ENCODE assay signal across 30 mouse cellular contexts in the genomic region with DNA sequence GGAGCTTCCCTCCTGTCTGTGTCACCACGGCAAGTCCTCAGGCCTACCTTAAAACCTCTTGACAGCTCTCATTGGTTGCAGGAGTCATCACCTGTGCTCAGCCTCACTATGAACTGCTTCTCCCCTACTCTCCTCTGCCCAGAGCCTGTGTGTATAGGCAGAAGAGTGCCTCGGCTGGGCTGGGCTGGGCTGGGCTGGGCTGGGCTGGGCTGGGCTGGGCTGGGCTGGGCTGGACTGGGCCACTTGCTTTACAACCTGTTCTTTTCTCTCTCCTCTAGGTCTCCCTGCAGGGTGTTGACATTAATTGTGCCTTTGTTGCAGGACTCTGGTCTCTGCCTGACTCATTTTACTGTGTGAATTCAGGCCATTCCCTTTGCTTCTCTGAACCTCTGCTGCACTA. TPM values are rescaled to one million over a fixed set of nuclear protein-coding genes. Genes with fewer than 3 reads are reported as not detected.
DNase-seq lines count a peak whose midpoint lies in the region; ATAC-seq and TF ChIP-seq lines count a peak whose summit lies in the region.
"Had no signal": no experiment of that assay in that cellular context is flagged by ENCODE, and none has a peak within 500 bp of the region (broad histone marks: within the 10 kb centered on the region; RNA-seq: fewer than 3 reads in every experiment).

No protein-coding gene starts in this region.

- TF ChIP-seq POLR2A in thymus, adult 2 months (IDR thresholded peaks at IDR 0.05; ENCODE audit: control insufficient read depth, extremely low read depth, insufficient read depth, low read length, poor library complexity), result no peak

- TF ChIP-seq CTCF in thymus, adult 2 months (IDR thresholded peaks at IDR 0.05; ENCODE audit: borderline replicate concordance, control insufficient read depth, extremely low read depth, insufficient read depth, low read length, poor library complexity), result no peak

- H3K4me3 ChIP-seq in heart, embryonic 10.5 days, result no peak overlapping the region
- H3K4me3 ChIP-seq in intestine, embryonic 14.5 days (ENCODE audit: low read depth, low read length), result no peak overlapping the region
- 0 out of 2 replicates have a peak overlapping the region, but pooled peaks have one; percentile 16 for H3K4me3 ChIP-seq in liver, embryonic 12.5 days
- H3K4me3 ChIP-seq in stomach, embryonic 14.5 days (ENCODE audit: low read depth, low read length), result no peak overlapping the region
- H3K4me3 ChIP-seq in thymus, adult 2 months (ENCODE audit: control insufficient read depth, insufficient read depth, low read length), result no peak overlapping the region
- H3K4me3 ChIP-seq: embryonic facial prominence, embryonic 12.5 days; forebrain, embryonic 15.5 days; kidney, embryonic 15.5 days; limb, embryonic 13.5 days; myocyte had no signal

- H3K9me3 ChIP-seq in heart, embryonic 10.5 days, result no peaks in the 10 kb centered on the region
- H3K9me3 ChIP-seq in intestine, embryonic 14.5 days (ENCODE audit: control insufficient read depth, low read length), result no peaks in the 10 kb centered on the region
- H3K9me3 ChIP-seq in liver, embryonic 12.5 days (replicated peaks), result no peaks in the 10 kb centered on the region
- H3K9me3 ChIP-seq in stomach, embryonic 14.5 days (ENCODE audit: control insufficient read depth, low read depth, low read length), result no peaks in the 10 kb centered on the region
- H3K9me3 ChIP-seq: embryonic facial prominence, embryonic 12.5 days; forebrain, embryonic 15.5 days; kidney, embryonic 15.5 days; limb, embryonic 13.5 days had no signal

- peaks cover 57% of the 10 kb centered on the region for H3K4me1 ChIP-seq in heart, embryonic 10.5 days
- H3K4me1 ChIP-seq in intestine, embryonic 14.5 days (replicated peaks; ENCODE audit: control insufficient read depth, insufficient read depth, low read length), result no peaks in the 10 kb centered on the region; the same call in 1 of the 2 replicates
- H3K4me1 ChIP-seq in liver, embryonic 12.5 days, result peaks cover 96% of the 10 kb centered on the region
- no peaks in the 10 kb centered on the region for H3K4me1 ChIP-seq in stomach, embryonic 14.5 days (ENCODE audit: control insufficient read depth, insufficient read depth, low read length)
- no peaks in the 10 kb centered on the region for H3K4me1 ChIP-seq in thymus, adult 2 months (replicated peaks; ENCODE audit: control insufficient read depth, insufficient read depth, low read length)
- H3K4me1 ChIP-seq: embryonic facial prominence, embryonic 12.5 days had no signal

- H3K4me2 ChIP-seq in intestine, embryonic 14.5 days (ENCODE audit: low read length), result no peak overlapping the region
- peak overlapping the region; percentile 53 for H3K4me2 ChIP-seq in liver, embryonic 12.5 days
- H3K4me2 ChIP-seq in stomach, embryonic 14.5 days (replicated peaks; ENCODE audit: low read depth, low read length), result no peak overlapping the region
- H3K4me2 ChIP-seq: embryonic facial prominence, embryonic 12.5 days; forebrain, embryonic 15.5 days; hindbrain, embryonic 14.5 days; kidney, embryonic 15.5 days; limb, embryonic 13.5 days; lung, embryonic 14.5 days had no signal

- WGBS in heart, embryonic 10.5 days, result 47% methylated on average over 2 of the region's 2 CpGs
- 42% methylated on average over 2 of the region's 2 CpGs for WGBS in intestine, embryonic 14.5 days
- WGBS in liver, embryonic 12.5 days (ENCODE audit: insufficient replicate concordance), result 31% methylated on average over 2 of the region's 2 CpGs
- WGBS in stomach, embryonic 14.5 days, result 53% methylated on average over 2 of the region's 2 CpGs
- WGBS in thymus, adult 2 months, result 95% methylated on average over 2 of the region's 2 CpGs

- DNase-seq in heart, embryonic 10.5 days (ENCODE audit: low spot score), result no peak
- no peak for DNase-seq in heart, postnatal 14 days
- no peak for DNase-seq in intestine, embryonic 14.5 days (ENCODE audit: low spot score)
- no peak for DNase-seq in thymus, adult 2 months
- DNase-seq in Muller cell, postnatal 12 days (ENCODE audit: inconsistent ontology term), result no peak
- no peak for DNase-seq in kidney, postnatal 10 days
- DNase-seq: adrenal gland, adult 8-10 months; cerebellum, adult 11-12 months; cerebellum, postnatal 14 days; gastrocnemius, postnatal 10 days; heart, postnatal 4 days; layer of hippocampus, adult 9-11 months; lung, embryonic 14.5 days; lung, postnatal 4 days; right cerebral cortex, adult 18-20 months; right cerebral cortex, postnatal 4 days; thymus, postnatal 25 days had no signal

- no peaks in the 10 kb centered on the region for H3K36me3 ChIP-seq in heart, embryonic 10.5 days
- H3K36me3 ChIP-seq in intestine, embryonic 14.5 days (ENCODE audit: control insufficient read depth, insufficient read depth, low read length), result no peaks in the 10 kb centered on the region
- no peaks in the 10 kb centered on the region for H3K36me3 ChIP-seq in liver, embryonic 12.5 days
- H3K36me3 ChIP-seq in stomach, embryonic 14.5 days (ENCODE audit: control insufficient read depth, insufficient read depth, low read length), result no peaks in the 10 kb centered on the region
- H3K36me3 ChIP-seq in thymus, adult 2 months (ENCODE audit: control insufficient read depth, insufficient read depth, low read length), result no peaks in the 10 kb centered on the region
- H3K36me3 ChIP-seq: embryonic facial prominence, embryonic 12.5 days; forebrain, embryonic 15.5 days; kidney, embryonic 15.5 days; limb, embryonic 13.5 days had no signal

- H3K27me3 ChIP-seq in heart, embryonic 10.5 days (ENCODE audit: insufficient read depth, poor library complexity, severe bottlenecking), result no peaks in the 10 kb centered on the region; the same call in 1 of the 2 replicates
- no peaks in the 10 kb centered on the region for H3K27me3 ChIP-seq in intestine, embryonic 14.5 days (replicated peaks; ENCODE audit: control insufficient read depth, insufficient read depth, low read length)
- no peaks in the 10 kb centered on the region for H3K27me3 ChIP-seq in liver, embryonic 12.5 days (replicated peaks)
- H3K27me3 ChIP-seq in stomach, embryonic 14.5 days (ENCODE audit: control insufficient read depth, insufficient read depth, low read length), result no peaks in the 10 kb centered on the region
- no peaks in the 10 kb centered on the region for H3K27me3 ChIP-seq in thymus, adult 2 months (ENCODE audit: control insufficient read depth, insufficient read depth, low read length)
- H3K27me3 ChIP-seq: embryonic facial prominence, embryonic 12.5 days; forebrain, embryonic 15.5 days; Patski had no signal

- H3K9ac ChIP-seq in intestine, embryonic 14.5 days (ENCODE audit: low read length), result no peak overlapping the region
- H3K9ac ChIP-seq in liver, embryonic 12.5 days, result peak overlapping the region; percentile 64
- H3K9ac ChIP-seq in stomach, embryonic 14.5 days (replicated peaks; ENCODE audit: low read depth, low read length), result no peak overlapping the region
- H3K9ac ChIP-seq: embryonic facial prominence, embryonic 12.5 days; forebrain, embryonic 15.5 days; hindbrain, embryonic 14.5 days; kidney, embryonic 15.5 days; limb, embryonic 13.5 days; lung, embryonic 14.5 days had no signal

- peak overlapping the region; percentile 6 for H3K27ac ChIP-seq in heart, embryonic 10.5 days
- no peak overlapping the region for H3K27ac ChIP-seq in intestine, embryonic 14.5 days (ENCODE audit: low read depth)
- H3K27ac ChIP-seq in liver, embryonic 12.5 days, result peak overlapping the region; percentile 64
- H3K27ac ChIP-seq in stomach, embryonic 14.5 days (ENCODE audit: low read length), result no peak overlapping the region
- H3K27ac ChIP-seq in thymus, adult 2 months (ENCODE audit: control insufficient read depth, insufficient read depth, low read length), result no peak overlapping the region
- H3K27ac ChIP-seq: embryonic facial prominence, embryonic 12.5 days; forebrain, embryonic 15.5 days; hindbrain, embryonic 14.5 days; kidney, embryonic 15.5 days; limb, embryonic 13.5 days had no signal

- intact Hi-C loops in heart, postnatal 14 days (cut with DNase I), result no loop called here

- peak; percentile 82 for ATAC-seq in intestine, embryonic 14.5 days (replicated peaks; ENCODE audit: low FRiP score, low TSS enrichment, low read depth)
- ATAC-seq in liver, embryonic 12.5 days, result peak; percentile 50
- peak; percentile 68; the same call in 1 of the 2 replicates for ATAC-seq in stomach, embryonic 14.5 days (ENCODE audit: insufficient number of reproducible peaks, insufficient read depth, low FRiP score, low read depth)
- ATAC-seq: CD4-positive, CD25-positive, alpha-beta regulatory T cell, adult 4 months; forebrain, embryonic 15.5 days; inflammation-experienced regulatory T-cells, adult 6 months; midbrain, embryonic 16.5 days; Patski had no signal

RNA-seq across cellular contexts. Expression of a gene that starts 23.1 kb away (rescaled TPM):
- 64.2 and 67.0 TPM in 2 replicates for polyA plus RNA-seq in heart, embryonic 10.5 days (2016; fragmentation: Nextera tagmentation; extraction: Ambion mirVana)
- 10 to 100 TPM; 29.9 to 32.7 TPM for total RNA-seq in heart, postnatal 14 days (2021)
- polyA plus RNA-seq in intestine, embryonic 14.5 days (2014; fragmentation: Nextera tagmentation; extraction: Ambion mirVana), result 36.1 and 41.0 TPM in 2 replicates
- polyA plus RNA-seq in liver, embryonic 12.5 days (2016; fragmentation: Nextera tagmentation; extraction: Ambion mirVana), result 6.2 and 6.4 TPM in 2 replicates
- 27.6 and 30.3 TPM in 2 replicates for polyA plus RNA-seq in stomach, embryonic 14.5 days (2014; fragmentation: Nextera tagmentation; extraction: Ambion mirVana)
- 10.7 and 12.2 TPM in 2 replicates for polyA plus RNA-seq in thymus, adult 2 months (2012; rRNA removed)
- total RNA-seq: granulocyte monocyte progenitor cell, adult 5-6 weeks had no signal
- polyA plus RNA-seq: inflammation-experienced regulatory T-cells, adult 6 months had no signal

Comparison
In these comparisons a context has a peak if more than half of its experiments do, and no peak if none do; other contexts are left out.
1. H3K27ac ChIP-seq: peak in heart, embryonic 10.5 days (single experiment) and liver, embryonic 12.5 days (single experiment); none in intestine, embryonic 14.5 days (single experiment), stomach, embryonic 14.5 days (single experiment) and thymus, adult 2 months (single experiment).
2. Peak in every context shown above with its lines, with median percentiles within 50 percentile points of each other: ATAC-seq.